Mouse (Mus musculus) adrenal gland, postnatal 36 days (tissue): ENCODE data around the gene Mtmr10. TPM values are rescaled to one million over a fixed set of nuclear protein-coding genes. Genes with fewer than 3 reads are reported as not detected.

Experiments
- DNase-seq, 2 experiments: peaks; one replicate each; pipeline ENCODE4 v3.0.0; 2021; ENCODE audit warnings: mixed read lengths in 1 of 2
- total RNA-seq, 2 experiments: library from RNA; stranded (reverse); gene quantifications; 2 replicates each; pipeline ENCODE4 v1.2.3; 2021

Mtmr10 gene
- total RNA-seq, 2 experiments from 2014 or later = 26.6 to 28.4 TPM

GRCm38 (mm10) chr7:64291722-64292121 lies 4.3 kb downstream of the Mtmr10 start:
- no peak for DNase-seq

GRCm38 (mm10) chr7:64296286-64297010 lies 9.0 kb downstream of the Mtmr10 start:
- no peak for DNase-seq

- DNase-seq = no peak
These were observed 22.8 kb downstream of the Mtmr10 start for GRCm38 (mm10) chr7:64310241-64310640.

GRCm38 (mm10) chr7:64310756-64311155 lies 23.3 kb downstream of the Mtmr10 start:
- DNase-seq = no peak

GRCm38 (mm10) chr7:64312811-64313210 lies 25.4 kb downstream of the Mtmr10 start:
- no peak for DNase-seq

- DNase-seq = no peak
These were observed 33.7 kb downstream of the Mtmr10 start for GRCm38 (mm10) chr7:64321125-64321524.

- no peak for DNase-seq
These were observed 34.2 kb downstream of the Mtmr10 start for GRCm38 (mm10) chr7:64321658-64322057.

GRCm38 (mm10) chr7:64326892-64327291 lies 39.4 kb downstream of the Mtmr10 start:
- DNase-seq = peak; percentile 85 to 91

- DNase-seq = no peak
These were observed 40.0 kb downstream of the Mtmr10 start for GRCm38 (mm10) chr7:64327486-64327885.

GRCm38 (mm10) chr7:64331309-64331708 lies 43.9 kb downstream of the Mtmr10 start:
- no peak for DNase-seq

GRCm38 (mm10) chr7:64332686-64333085 lies 45.2 kb downstream of the Mtmr10 start:
- no peak for DNase-seq

- DNase-seq = peak in 1 of 2 experiments; percentile 11
These were observed 60.4 kb downstream of the Mtmr10 start for GRCm38 (mm10) chr7:64347813-64348212.

- peak in 1 of 2 experiments; percentile 18 for DNase-seq
These were observed 61.9 kb downstream of the Mtmr10 start for GRCm38 (mm10) chr7:64349147-64349861.

GRCm38 (mm10) chr7:64351087-64351486 lies 63.6 kb downstream of the Mtmr10 start:
- DNase-seq = peak in 1 of 2 experiments; percentile 11

- DNase-seq = no peak
These were observed 66.8 kb downstream of the Mtmr10 start for GRCm38 (mm10) chr7:64354206-64354605.

GRCm38 (mm10) chr7:64356661-64357060 lies 69.2 kb downstream of the Mtmr10 start:
- DNase-seq = no peak

GRCm38 (mm10) chr7:64357405-64357804 lies 70.0 kb downstream of the Mtmr10 start:
- peak; percentile 85 to 91 for DNase-seq

GRCm38 (mm10) chr7:64358666-64359065 lies 71.2 kb downstream of the Mtmr10 start:
- no peak for DNase-seq

GRCm38 (mm10) chr7:64359943-64360585 lies 72.6 kb downstream of the Mtmr10 start:
- no peak for DNase-seq

- no peak for DNase-seq
These were observed 73.1 kb downstream of the Mtmr10 start for GRCm38 (mm10) chr7:64360586-64360945.

GRCm38 (mm10) chr7:64365863-64366262 lies 78.4 kb downstream of the Mtmr10 start:
- no peak for DNase-seq

- peak in 1 of 2 experiments; percentile 18 for DNase-seq
These were observed 82.4 kb downstream of the Mtmr10 start for GRCm38 (mm10) chr7:64369841-64370240.
